ENCODE assay signal across 8 mouse cellular contexts in genomic region chr6:87887594-87888233, GRCm38 (mm10). TPM values are rescaled to one million over a fixed set of nuclear protein-coding genes. Genes with fewer than 3 reads are reported as not detected.
A peak's percentile ranks its signal among the peaks of the same experiment; 100 is the strongest.
DNase-seq lines count a peak whose midpoint lies in the region; ATAC-seq lines count a peak whose summit lies in the region.

Gene Copg1 (plus strand): TSS chr6:87887814.

- peaks cover 10% of the 10 kb centered on the region for H3K4me1 ChIP-seq in hindbrain, embryonic 16.5 days (ENCODE audit: control insufficient read depth, insufficient read depth, low read depth, low read length)

- no peaks in the 10 kb centered on the region for H3K9me3 ChIP-seq in hindbrain, embryonic 16.5 days (ENCODE audit: control insufficient read depth, low read length)

- peaks cover 16% of the 10 kb centered on the region for H3K79me2 ChIP-seq in macrophage (ENCODE audit: inconsistent target)

- no peaks in the 10 kb centered on the region for H3K27me3 ChIP-seq in hindbrain, embryonic 16.5 days (replicated peaks; ENCODE audit: control insufficient read depth, insufficient read depth, low read length)

- DNase-seq in WW6 (ENCODE audit: low read depth, low spot score) = peak; percentile 97
- peak; percentile 99 to 100 for DNase-seq in cerebellum, postnatal 4 days (ENCODE audit: low spot score in 2 of 2)
- peak; percentile 100 for DNase-seq in gastrocnemius, adult 18-20 months (ENCODE audit: low spot score)
- DNase-seq in left cerebral cortex, adult 18-20 months (ENCODE audit: low spot score in 2 of 2) = peak; percentile 100
- peak; percentile 100 for DNase-seq in right cerebral cortex, adult 18-20 months
- peak; percentile 99 for DNase-seq in urinary bladder, postnatal 10 days (ENCODE audit: low spot score)

- peak within 1 kb of the TSS; percentile 63 for H3K27ac ChIP-seq in hindbrain, embryonic 16.5 days (ENCODE audit: low read depth, low read length)
- H3K27ac ChIP-seq in macrophage = peak within 1 kb of the TSS; percentile 69

- ATAC-seq in hindbrain, embryonic 16.5 days = peak; percentile 96

- H3K9ac ChIP-seq in hindbrain, embryonic 16.5 days (ENCODE audit: low read depth, low read length) = peak within 1 kb of the TSS; percentile 68

- under 1% methylated on average over 31 of the region's 31 CpGs for WGBS in hindbrain, embryonic 16.5 days
- under 1% methylated on average over 31 of the region's 31 CpGs for WGBS in macrophage (ENCODE audit: missing documents)

- H3K4me2 ChIP-seq in hindbrain, embryonic 16.5 days (ENCODE audit: low read length) = peak within 1 kb of the TSS; percentile 82

- H3K4me3 ChIP-seq in hindbrain, embryonic 16.5 days (ENCODE audit: low read length) = peak within 1 kb of the TSS; percentile 79
- peak within 1 kb of the TSS; percentile 99 for H3K4me3 ChIP-seq in macrophage (ENCODE audit: inconsistent target)

- peaks cover 14% of the 10 kb centered on the region for H3K36me3 ChIP-seq in hindbrain, embryonic 16.5 days (ENCODE audit: control insufficient read depth, insufficient read depth, low read length)
- H3K36me3 ChIP-seq in macrophage (ENCODE audit: inconsistent target) = peaks cover 34% of the 10 kb centered on the region

RNA-seq across cellular contexts. Expression of gene Copg1, which starts in this region (rescaled TPM):
- total RNA-seq in gastrocnemius, adult 18-20 months (2021) = 10 to 100 TPM; 27.9 to 28.9 TPM
- polyA plus RNA-seq in hindbrain, embryonic 16.5 days (2015; fragmentation: Nextera tagmentation; extraction: Ambion mirVana) = 220 and 225 TPM in 2 replicates
- 100 to 1,000 TPM; 233 to 239 TPM for total RNA-seq in left cerebral cortex, adult 18-20 months (2021)
- 100 to 1,000 TPM in 15 of 26 experiments, 10 to 100 TPM in 11; 66.5 to 175 (median 130) TPM for total RNA-seq in macrophage (2018; cell fraction: chromatin; rRNA removed)
- 10 to 100 TPM; 31.8 to 51.6 (median 40.3) TPM for total RNA-seq in macrophage (2018; cell fraction: cytosol; rRNA removed)
- total RNA-seq in macrophage (2018; cell fraction: nucleus; rRNA removed) = 100 to 1,000 TPM in 5 of 26 experiments, 10 to 100 TPM in 21; 47.8 to 123 (median 78.3) TPM
- polyA plus RNA-seq in macrophage (2018) = 36.1 to 45.7 TPM (median 37.8 TPM) in 3 replicates

Comparison
In these comparisons a context has a peak if more than half of its experiments do, and no peak if none do; other contexts are left out.
1. Peak in every context shown above with its lines: DNase-seq, ATAC-seq, H3K4me3 ChIP-seq and H3K27ac ChIP-seq.
2. RNA of gene Copg1 (total RNA-seq): 233 to 239 TPM in left cerebral cortex, adult 18-20 months; 27.9 to 28.9 TPM in gastrocnemius, adult 18-20 months; every median in the first group is over 4 times any median in the second.